Mouse (Mus musculus): ENCODE data around the gene Cabcoco1.

Cabcoco1 gene

DNA sequence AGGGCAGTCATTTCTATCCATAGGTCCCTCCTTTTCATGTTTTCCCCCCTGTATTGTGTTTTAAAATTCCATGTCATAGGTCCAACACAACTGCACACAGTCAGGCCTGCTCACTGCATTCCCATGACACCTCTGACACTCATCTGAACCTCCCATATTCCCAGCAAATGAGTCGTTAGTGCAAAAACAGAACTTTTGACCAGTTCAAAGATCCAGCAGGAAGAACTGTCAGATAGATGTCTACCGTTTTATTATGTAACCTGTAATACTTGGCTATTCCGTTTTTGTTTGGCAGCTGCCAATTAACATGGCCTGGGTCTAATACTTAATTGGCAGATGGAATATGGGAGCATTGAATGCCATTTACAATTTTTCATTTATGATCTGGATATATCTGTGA lies 34.0 kb downstream of the Cabcoco1 start:
- DNase-seq (ENCODE audit: low spot score) = no peak

DNA sequence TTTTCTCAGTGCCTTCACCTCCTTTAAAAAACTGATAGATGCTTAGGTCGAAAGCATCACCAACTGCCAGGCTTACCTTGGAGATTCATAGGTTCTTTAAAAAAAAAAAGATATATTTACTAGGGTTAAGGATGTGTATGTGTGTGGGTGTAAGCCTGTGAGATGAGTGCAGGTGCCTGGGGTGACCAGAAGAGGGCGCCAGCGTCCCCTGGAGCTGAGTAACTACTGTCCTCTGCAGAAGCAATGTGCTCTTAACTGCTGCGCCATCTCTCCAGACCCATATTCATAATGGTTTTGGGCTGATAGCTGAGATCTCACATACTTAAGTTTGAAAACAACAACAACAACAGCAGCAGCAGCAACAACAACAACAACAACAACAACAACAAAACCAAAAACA lies 35.5 kb downstream of the Cabcoco1 start:
- no peak for DNase-seq (ENCODE audit: low spot score)

DNA sequence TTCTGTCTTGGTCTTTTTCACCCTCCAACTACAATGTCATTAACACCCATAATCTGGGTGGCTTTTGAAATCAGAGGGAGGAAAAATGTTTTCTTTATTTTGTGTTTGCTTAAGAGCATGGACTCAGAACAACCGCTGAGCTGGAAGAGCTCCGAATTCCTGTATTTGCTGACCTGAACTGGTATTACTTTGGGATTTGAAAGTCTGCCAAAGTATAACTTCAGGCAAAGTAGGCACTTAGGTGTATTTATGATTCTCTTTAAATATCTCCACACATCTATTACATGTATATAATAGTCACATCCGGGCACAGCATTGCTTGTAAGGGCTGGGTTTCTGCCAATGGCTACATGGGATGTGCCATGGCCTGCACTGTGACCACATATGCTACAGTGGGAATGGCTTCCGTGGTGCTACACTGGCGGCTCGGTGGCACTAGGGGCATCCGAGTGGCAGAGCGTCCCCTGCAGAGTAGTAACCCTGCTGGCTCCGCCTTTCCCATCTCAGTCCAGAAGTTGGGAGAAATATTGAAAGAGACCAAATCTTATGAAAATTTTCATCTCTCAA lies 37.0 kb downstream of the Cabcoco1 start:
- no peak for DNase-seq (ENCODE audit: low spot score)

GRCm38 (mm10) chr10:68501067-68501466 lies 40.6 kb downstream of the Cabcoco1 start:
- no peak for DNase-seq (ENCODE audit: low spot score)

DNA sequence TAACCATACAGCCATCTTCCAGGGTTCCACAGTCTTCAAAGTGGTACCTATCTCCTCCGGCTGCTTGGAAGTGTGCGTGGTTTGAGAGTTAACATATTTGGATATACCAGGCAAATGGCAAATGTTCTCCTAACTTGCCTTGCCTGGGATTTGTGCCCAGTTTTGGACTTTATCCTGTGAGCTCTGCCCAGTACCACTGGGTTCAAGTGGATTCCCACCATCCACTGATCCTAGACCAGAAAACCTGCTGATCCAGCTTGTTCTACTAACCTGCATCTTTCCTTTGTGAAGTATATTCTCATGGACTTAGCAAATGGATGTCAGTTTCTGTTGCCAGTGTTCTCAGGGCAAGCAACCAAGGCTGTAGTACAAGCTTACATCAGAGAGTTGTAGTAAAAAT lies 46.5 kb downstream of the Cabcoco1 start:
- no peak for DNase-seq (ENCODE audit: low spot score)

DNA sequence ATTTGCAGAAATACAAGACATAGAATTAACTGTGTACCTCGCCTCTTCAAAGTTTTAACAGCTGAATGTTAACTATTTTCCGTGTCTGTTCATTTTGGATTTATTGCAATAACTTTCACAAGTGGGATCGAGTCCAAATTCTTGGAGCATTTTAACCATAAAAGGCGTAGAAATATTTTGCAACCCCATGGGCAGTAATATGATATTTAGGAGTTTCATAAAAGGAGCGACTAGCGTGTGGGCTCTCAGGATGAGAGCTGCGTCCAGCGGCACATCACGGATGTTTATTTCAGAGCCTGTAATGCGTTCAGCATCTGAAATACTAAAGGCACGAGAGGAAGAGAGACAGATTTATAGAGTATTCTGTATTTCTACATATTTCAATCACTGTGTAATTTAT lies 50.1 kb downstream of the Cabcoco1 start:
- peak; percentile 22 for DNase-seq (ENCODE audit: low spot score)

DNA sequence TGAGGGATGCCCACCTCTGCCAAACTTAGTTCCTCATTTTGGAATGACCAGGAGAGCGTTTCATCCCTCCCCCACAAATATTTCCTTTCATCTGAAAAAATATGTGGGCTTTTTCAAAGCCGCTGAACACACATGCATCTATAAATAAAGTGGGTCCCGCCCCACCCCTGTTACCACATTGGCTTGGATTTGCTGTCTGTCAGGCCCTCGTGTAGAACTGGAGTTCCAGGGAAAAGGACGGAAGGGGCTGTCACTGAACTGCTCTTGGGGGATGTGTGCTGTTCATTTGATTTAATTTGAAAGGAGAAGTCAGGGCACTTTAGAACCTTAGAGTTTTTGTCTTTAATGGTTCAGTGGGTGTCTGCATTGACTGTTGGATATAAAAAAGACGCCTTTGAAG lies 50.9 kb downstream of the Cabcoco1 start:
- no peak for DNase-seq (ENCODE audit: low spot score)

GRCm38 (mm10) chr10:68472799-68473198 lies 68.9 kb downstream of the Cabcoco1 start:
- DNase-seq (ENCODE audit: low spot score) = peak; percentile 19

DNA sequence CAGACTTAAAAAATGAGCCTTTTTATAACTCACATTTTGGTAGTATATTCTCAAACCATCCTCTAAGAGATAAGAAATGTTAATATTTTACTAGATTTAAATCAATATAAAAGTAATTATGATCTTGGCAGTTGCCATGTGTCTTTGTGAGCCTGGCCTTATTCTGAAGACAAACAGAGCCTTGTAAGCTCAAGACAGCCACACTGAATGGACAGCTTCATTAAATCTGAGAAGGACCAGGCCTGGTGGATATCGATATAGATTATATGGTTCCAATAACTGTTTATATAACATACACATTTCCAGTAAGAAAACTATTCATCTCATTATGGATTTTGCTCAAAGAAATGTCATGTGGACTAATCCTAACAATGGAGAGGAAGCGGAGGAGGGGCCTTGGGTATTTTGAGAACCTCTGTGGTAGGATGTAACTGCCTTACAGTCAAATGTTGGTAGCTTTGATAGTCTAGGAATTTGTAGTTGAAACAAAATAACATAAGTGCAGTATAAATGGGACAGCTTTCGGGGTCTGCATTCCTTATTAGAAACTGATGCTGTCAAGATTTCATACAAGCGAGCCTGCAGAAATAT lies 75.9 kb downstream of the Cabcoco1 start:
- DNase-seq (ENCODE audit: low spot score) = no peak

DNA sequence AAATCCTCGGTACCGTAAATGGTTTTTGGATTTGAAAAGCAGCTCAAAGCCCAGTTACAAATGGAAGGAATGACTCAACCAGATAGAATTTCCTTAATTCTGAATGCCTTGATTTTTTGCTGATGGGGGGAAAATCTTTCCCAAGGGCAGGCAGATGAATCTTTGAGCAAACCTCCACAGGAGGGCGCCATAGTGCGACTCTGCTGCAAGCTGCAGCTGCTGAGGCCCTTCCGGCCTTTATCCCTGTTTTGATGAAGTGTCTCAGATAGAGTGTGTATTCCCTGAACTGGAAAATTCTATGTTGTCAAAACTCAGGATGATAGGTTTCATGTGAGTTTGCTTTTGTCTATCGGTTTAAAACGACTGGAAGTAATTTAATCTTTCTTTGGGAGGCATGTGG lies 76.8 kb downstream of the Cabcoco1 start:
- peak; percentile 79 for DNase-seq (ENCODE audit: low spot score)

DNA sequence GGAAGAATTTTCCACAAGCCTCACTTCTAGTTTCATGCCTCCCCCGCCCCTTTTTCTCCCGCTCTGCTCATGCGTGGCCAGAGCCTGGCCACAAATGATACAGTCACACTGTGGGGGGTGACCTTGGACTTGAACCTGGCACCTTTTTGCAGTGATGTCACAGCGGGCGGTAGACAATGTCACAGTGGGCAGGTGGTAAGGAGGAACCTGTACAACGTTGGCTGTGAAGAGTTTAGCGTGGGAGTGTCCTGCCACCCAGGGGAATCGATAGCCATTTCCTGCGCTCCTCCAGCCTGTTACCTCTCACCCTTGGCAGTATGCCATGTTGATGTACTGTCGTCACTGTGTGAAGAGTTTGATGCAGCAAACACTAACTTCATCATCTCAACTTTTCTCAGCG lies 81.9 kb downstream of the Cabcoco1 start:
- DNase-seq (ENCODE audit: low spot score) = no peak

GRCm38 (mm10) chr10:68457019-68457418 lies 84.7 kb downstream of the Cabcoco1 start:
- no peak for DNase-seq (ENCODE audit: low spot score)

GRCm38 (mm10) chr10:68454541-68454940 lies 87.2 kb downstream of the Cabcoco1 start:
- no peak for DNase-seq (ENCODE audit: low spot score)

GRCm38 (mm10) chr10:68446797-68447125 lies 94.9 kb downstream of the Cabcoco1 start:
- DNase-seq (ENCODE audit: low spot score) = no peak

DNA sequence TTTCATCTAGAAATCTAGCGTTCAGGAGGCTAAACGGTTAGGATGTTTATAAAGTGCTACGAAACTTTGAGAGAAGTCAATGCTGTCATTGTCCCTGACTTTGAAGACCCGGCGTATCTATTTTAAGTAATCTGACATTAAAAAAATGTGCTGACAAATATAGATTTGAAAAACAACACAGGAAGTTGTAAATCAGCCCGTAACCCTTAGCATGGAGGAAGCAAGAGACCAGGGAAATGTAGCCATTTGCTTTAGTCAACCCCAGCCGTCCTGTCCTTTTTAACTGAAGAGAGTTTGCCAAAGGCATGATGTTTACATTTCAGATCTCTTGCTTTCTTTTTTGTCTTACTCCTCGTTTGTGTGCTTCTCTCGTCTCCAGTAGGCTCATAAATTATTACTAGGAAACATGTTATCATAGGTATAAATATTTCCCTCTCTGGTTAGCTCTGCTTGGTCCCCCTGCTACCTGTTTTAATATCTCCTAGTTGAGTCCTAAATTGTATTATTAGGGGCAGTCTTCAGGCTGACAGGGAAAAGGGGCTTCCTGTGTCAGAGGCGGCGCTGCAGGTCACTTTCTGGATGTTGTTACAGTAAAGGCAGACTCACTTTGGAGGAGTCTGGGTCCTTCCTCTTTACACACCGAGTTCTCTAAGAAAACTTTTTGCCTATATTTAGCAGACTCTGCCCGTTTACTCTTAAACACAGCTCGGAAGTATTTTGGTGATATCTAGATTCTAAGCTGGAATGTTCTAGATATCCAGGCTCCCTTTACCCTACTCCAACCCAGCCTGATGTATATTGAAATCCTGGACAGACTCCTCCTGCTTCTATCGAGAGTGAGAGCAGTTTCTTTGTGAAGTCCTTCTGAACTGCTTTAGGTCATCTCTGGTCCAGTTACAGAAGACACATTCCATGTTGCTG lies 95.6 kb downstream of the Cabcoco1 start:
- DNase-seq (ENCODE audit: low spot score) = no peak

DNA sequence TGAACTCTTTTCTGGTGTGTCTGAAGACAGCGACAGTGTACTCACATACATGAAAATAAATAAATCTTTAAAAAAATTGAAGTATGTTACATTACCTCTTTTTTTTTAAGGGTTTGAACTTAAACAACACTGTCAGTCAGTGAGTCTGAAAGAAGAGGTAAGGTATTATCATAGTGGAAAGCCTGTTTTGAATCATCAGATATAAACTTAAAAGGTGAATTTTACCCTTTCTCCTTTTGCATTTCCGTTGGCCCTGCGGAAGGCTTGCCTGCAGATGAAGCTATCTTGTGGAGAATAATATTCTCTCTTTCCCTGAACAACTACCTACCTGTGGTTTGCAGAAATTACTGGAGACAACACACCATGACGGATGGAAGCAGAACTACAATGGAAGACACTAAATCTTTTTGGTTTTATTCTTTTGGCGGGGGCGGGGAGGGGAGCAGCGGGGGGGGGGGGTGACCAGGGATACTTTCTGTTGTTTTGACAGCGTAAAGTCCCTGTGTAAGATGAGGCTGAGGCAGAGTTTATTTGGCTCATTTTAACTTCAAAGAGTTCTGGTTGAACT lies 96.4 kb downstream of the Cabcoco1 start:
- DNase-seq (ENCODE audit: low spot score) = no peak

GRCm38 (mm10) chr10:68444361-68445114 lies 97.2 kb downstream of the Cabcoco1 start:
- DNase-seq (ENCODE audit: low spot score) = no peak

- DNase-seq (ENCODE audit: low spot score) = no peak
Observed at GRCm38 (mm10) chr10:68443132-68443531, 98.6 kb downstream of the Cabcoco1 start.

DNA sequence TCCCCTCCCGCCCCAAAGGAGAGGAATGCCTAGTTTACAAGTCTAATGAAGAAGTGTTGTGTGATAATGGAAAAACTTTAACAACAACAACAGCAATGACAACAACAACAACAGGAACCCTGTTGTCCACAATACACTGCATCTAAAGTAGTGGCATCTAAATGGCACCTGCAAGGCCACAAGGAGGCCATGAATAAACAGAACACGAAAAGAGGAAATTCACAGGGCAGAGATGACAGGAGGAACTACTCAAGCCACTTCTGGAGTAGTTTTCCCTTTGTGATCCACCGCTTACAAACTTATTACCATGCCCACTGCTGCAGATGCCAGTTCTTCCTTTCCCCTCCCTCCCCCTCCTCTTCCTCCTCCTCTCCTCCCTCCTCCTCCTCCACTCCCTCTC lies 99.0 kb downstream of the Cabcoco1 start:
- no peak for DNase-seq (ENCODE audit: low spot score)

DNA sequence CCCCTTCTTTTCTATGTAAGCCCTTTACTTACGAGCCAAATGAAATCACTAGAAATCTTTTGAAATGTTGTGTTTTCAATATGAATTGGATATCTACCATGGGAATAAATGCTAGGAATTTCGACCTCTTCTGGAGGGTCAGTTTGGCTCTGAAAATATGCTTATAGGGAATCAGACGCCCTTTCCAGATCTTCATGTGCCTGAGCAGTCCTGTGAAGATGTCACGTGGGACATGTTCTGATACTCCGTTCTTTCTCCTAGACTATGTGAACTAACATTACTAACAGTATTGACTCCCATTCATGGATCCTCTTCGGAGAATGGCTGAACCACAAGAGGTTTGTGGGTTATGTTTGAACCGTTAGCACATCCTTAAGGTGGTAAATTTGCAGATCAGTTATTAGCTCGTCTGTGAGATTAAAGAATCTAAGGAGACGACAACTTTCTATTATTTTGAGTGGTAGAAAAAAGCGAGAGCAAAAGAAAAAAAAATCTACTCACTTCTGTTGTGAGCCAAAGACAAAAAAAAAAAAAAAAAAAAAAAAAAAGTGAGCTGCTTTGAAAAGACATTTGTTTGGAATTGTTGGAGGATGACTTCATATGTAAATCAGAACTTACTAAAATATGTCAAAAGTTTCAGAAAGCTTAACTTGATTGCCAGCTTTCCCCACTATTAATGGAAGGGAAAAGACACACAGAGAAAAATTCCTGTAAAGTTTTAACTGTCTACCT lies 99.6 kb downstream of the Cabcoco1 start:
- DNase-seq (ENCODE audit: low spot score) = no peak

DNA sequence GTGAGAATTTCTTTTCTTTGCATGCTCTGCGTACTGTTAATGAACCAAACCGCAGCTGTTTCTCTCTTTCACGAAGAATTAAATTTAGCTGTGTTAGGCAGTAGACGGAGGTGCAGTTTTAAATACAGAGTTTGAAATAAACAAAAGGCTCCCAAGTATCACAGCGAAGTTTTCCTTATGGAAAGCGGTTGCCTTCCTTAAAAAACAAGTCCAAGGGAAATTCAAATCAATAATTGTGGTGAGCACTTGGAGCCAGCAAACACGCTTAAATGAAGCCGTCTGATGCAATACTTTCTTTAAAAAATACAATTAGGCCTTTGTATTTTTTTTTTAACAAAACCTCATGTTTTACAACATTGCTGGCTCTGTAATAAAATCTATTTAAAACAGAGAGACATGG lies 101.2 kb downstream of the Cabcoco1 start:
- no peak for DNase-seq (ENCODE audit: low spot score)

GRCm38 (mm10) chr10:68435754-68436153 lies 105.9 kb downstream of the Cabcoco1 start:
- no peak for DNase-seq (ENCODE audit: low spot score)
